Mouse (Mus musculus): Measurements from ENCODE around the gene 4930438A08Rik.

- TF ChIP-seq CTCF (IDR thresholded peaks at IDR 0.05; ENCODE audit: control insufficient read depth, insufficient read depth, low read length) (no peak), POLR2A (IDR thresholded peaks at IDR 0.05; ENCODE audit: borderline replicate concordance, control insufficient read depth, low read depth, low read length) (no peak)
Measured at GRCm38 (mm10) chr11:58261826-58262225, 12.8 kb upstream of the 4930438A08Rik start.
